Mouse (Mus musculus): ENCODE results near the gene Bcl2a1c.
"Not testable (repeated sequence)": the region's sequence is repeated elsewhere in the genome, so short reads cannot be mapped to it uniquely, and the experiment has no call there.

Gene Bcl2a1c

DNA sequence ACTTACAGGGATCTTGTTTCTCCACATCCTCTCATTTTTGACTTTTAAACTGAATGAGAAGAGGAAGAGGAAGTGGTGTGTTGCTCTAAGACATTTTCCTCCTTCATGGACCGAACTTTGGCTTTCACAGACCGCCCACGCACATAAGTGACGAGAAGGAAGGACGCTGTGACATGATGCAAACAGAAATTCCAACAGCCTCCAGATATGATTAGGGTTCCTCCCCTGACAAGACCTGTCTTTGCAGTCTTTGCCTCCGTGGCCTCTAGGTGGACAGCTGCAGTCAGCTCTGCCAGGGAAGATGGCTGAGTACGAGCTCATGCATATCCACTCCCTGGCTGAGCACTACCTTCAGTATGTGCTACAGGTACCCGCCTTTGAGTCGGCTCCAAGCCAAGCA lies at the start of gene Bcl2a1c:
Gene Bcl2a1c (plus strand): TSS at position 281 of the 400 bp plus-strand sequence.
- not testable (repeated sequence) for DNase-seq

DNA sequence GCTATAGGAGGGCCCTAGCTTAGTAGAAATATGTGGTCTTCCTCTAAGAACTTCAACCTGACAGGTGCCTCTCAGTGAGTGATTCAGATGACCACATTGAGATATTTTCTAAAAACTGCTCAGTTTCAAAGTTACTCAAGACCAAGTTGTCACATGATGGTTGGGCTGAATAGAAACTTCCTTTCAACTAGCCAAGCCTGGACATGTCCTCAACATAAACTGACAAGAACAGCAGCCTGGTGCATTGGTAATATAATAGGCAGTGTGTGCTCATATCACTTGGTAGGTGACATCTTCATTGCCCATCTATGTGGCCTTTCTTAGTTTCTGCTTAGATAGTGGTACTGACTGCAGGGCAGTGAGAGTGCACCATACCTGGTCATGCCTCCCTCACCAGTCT lies 24.0 kb upstream of the Bcl2a1c start:
- DNase-seq, result not testable (repeated sequence)

DNA sequence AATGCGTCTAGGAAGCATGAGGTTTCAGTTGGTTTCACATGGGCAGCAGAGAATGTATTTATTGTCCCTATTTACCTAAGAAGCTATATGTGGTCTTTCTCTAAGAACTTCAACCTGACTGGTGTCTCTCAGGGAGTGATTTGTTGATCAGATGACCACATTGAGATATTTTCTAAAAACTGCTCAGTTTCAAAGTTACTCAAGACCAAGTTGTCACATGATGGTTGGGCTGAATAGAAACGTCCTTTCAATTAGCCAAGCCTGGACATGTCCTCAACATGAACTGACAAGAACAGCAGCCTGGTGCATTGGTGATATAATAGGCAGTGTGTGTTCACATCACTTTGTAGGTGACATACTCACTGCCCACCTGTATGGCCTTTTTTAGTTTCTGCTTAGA lies 18.2 kb upstream of the Bcl2a1c start:
- DNase-seq, result not testable (repeated sequence)

DNA sequence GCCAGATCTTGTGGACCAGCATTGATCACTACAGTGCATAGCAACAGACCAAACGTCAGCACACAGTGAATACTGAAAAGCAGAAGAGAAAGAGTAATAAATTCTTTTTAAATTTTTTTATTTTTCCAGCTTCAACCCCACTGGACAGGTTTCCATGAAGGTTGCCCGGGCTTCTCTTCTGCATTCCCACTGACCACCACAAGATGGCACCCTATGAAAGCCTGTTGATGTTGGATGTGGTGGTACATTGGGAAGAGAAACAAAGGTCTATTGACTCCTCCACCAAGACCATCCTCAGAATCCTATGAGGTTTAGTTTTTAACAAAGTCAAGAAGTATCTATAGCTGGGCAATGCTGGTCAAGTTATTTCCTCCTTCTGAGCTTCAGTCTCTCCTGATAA lies 11.9 kb upstream of the Bcl2a1c start:
- DNase-seq, result peak; percentile 45 to 62

DNA sequence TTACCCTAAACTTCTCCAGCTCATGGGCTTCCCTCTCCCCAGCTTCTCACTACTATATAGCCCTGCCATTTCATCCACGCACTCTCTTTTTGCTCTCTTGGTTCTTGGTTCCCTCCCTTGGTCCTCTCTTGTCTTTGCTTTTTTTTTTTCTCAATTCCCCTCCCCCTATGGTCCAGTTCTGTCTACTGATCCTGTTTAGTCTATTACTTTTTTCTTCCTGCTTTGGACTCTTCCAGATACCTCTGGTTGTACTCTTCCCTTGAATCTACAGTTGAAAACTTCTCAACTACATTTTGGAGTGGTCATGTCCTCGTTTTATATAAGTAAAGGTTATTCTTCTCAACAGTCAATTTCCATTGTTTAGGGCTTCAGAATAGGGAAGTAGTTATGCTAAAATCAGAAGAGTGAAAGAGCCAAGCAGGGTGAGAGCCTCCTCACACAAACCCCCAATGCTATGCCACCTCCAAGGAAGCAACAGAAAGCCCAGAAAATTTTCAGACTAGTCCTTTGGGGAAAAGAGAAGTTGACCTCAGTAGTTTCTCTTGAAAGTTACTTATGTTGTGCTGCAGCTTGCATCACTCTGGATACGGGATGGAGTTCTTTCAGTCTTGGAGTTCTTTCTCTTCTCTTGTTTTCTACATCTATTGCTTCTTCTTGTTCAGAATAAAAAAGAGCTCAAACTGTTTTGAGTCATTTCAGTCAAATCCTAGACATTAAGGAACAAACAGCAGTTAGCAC lies 3.8 kb upstream of the Bcl2a1c start:
- no peak for DNase-seq

DNA sequence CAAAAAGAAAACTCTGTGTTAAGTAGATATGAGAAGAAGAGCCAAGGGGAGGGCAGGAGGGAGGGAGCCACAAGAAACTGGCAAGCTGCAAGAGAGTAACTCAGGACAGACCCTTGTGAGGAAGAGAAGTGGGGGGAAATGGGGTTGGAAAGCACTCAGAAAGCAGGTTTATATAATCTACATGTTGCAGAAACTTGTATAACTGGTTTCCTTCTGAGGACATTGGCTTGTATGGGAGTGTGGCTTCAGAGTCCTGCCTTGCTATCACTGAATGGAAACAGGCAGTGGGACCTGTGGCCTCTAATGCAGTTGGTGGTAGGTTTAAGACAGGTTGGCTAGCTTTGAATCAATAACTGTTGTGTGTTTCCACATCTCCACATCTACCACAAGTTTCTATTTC lies 1.6 kb upstream of the Bcl2a1c start:
- DNase-seq, result not testable (repeated sequence)

DNA sequence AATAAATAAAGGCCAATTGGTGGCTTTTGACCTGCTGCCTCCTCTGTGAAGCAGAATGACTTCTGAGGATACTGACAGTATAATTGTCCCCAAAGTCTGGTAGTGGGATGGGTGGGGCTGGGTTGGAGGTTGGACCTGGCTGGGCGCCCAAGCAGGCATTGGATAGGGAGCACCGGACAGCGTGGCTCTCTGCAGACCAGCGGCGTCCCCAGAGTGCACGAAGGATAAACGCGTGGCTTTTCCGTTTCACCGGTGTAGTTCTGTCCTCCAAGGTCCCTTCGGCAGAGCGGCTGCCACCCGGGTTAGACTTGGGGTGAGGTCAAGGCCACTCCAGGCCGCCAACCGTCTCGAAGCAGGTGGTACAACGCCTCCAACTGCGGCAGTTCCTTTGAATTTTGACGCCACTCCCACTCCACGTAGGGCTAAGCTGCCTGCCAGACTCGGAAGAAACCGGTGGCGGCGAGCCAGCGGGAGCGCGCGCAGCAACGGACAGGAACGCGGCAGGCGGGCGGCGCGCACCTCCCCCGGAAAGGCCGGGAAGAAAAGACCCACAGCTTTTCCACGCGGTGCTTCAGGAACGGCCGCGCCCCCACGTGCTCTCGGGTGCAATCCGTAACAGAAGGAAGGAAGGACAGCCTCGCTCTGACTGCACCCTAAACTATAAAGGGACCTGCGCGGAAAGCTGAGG lies 38.0 kb downstream of the Bcl2a1c start:
- peak; percentile 76 to 85 for DNase-seq

DNA sequence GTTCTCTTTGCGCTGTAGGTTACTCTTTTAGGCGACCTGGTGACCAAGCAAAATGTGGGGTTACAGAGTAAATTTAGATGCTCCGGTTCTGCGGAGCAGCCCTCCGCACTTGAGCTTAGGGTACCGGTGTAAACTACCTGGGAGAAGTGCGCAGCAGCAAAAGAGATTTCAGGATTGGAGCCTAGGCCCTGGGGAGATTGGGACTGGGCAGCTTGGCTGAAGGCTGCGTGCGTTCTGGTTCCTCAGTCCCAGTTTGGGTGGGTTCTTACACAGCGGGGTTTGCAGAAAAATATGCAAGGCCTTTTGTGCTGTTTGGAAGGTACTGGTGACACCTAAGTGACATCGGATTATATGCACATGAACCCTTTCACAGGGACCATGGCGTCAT lies 38.5 kb downstream of the Bcl2a1c start:
- DNase-seq, result no peak

DNA sequence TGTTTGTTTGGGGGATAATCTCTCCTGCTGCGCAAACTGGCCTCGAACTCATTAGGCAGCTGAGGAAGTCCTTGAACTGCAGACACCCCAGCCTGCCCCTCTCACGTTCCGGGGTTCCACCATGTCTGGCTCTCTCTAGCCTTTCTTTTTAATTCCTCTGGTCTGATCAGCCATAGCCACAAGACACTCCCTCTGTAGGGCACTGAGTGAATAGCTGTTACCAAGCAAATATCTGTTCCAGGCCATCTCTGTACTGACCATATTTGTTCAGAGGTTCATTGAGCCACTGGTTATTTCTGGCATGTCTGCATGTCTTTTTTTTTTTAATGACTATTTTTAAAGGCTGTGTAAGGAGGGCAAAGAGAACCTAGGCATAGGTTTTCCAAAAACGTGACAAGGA lies 39.5 kb downstream of the Bcl2a1c start:
- not testable (repeated sequence) for DNase-seq

DNA sequence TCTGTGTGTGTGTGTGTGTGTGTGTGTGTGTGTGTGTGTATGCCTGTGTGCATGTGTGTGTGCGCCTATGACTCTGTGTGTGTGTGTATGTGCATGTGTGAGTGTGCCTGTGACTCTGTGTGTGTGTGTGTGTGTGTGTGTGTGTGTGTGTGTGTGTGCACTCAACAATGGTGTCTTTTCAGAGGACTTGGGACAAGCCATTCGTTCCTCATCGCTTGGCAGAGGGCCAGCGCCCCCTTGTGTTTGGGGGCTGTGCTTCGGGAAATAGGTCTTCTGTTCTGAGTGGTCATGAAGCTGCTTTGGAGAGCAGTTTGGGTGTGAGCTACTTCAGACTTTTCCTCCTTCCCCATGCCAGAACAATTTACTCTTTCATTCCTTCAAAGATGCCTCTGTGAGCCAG lies 41.8 kb downstream of the Bcl2a1c start:
- DNase-seq, result peak in 1 of 2 experiments; percentile 15

DNA sequence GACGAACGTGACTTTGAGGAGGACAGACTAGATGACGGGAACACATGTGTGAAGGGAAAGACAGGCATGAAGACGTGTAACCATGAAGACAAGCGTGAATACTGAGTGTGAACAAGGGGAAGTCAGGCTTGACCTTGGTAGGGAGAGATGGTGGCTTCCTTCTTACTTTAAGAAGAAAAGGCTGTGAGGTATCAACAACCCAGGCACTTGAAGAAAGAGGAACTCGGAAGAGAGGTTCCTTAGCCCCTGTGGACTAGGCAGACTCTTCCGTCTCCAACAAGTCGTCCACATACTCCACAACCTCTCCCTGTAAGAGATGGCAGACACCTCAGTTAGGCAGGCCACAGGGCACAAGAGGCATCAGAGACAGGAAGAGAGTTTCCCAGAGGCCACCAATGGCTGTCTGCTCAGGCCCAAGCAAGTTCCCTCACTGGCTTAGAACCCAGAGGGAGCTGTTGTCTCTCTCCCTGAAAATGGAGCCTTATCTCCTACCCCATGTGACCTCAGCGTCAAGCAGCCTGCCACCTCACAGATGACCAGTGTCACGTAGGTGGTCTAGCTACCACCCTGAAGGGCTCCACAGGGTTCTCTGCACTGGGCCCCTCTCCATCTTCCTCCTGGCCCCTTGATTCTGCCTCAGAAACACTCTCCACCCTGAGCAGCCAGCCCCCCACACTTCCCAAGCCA lies 45.5 kb downstream of the Bcl2a1c start:
- no peak for DNase-seq

DNA sequence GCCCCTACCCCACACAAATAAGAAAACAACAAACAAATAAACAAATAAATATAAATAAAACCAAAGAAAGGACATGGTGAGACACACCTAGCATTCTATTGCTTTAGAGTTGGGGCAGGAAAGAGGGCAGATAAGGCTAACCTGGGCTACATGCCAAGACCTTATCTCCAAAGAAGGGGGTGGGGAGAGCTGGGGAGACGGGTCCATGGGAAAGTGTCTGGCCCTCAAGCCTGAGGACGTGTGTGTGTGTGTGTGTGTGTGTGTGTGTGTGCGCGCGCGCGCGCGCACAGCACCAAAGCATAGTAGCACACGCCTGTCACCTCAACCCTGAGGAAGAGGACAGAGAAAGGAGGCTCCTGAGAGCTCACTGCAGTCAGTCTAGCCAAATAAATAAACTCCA lies 47.2 kb downstream of the Bcl2a1c start:
- DNase-seq, result no peak

DNA sequence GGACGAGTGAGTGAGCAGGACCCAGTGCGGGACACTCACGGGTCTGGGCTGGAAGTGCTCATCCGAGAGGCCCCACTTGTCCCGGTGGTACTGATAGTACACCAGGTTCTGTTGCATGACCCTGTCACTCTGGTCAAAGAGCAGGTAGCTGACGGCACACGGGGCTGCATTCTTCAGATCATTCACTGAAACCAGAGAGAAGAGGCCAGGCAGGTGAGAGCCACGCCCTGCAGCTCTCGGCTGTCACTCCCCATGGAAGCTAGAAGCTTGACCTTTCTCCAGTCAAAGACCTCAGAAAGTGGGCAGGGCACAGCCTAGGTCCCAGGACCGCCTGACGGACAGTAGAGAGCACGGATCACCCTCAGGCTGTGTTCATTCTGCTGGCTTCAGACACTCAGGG lies 49.9 kb downstream of the Bcl2a1c start:
- DNase-seq, result no peak

All from cerebellum, postnatal 25 days (tissue).